Mouse (Mus musculus) granulocyte monocyte progenitor cell, adult 5-6 weeks (primary cell): ENCODE measurements at regions not wholly inside any gene's neighbourhood (a gene's known extent, or its start where the extent isn't known, plus 50 kb on each side); places are given as distances from the start of the nearest gene placed in this dataset.

Experiments used
- ATAC-seq: replicated peaks from 2 replicates; pipeline ENCODE4 v1.8.0; 2016; ENCODE audit warnings: mild to moderate bottlenecking, moderate TSS enrichment, inconsistent platforms; ENCODE audit not compliant: poor library complexity, severe bottlenecking

GRCm38 (mm10) chr1:83569991-83570390 is 162.0 kb upstream of the Sphkap start:
- no peak for ATAC-seq

- ATAC-seq: no peak
Measured at GRCm38 (mm10) chr1:83568746-83569145, 160.7 kb upstream of the Sphkap start.

- no peak for ATAC-seq
Measured at GRCm38 (mm10) chr1:83551617-83552016, 143.6 kb upstream of the Sphkap start.

- no peak for ATAC-seq
Measured at GRCm38 (mm10) chr1:83535461-83535860, 127.5 kb upstream of the Sphkap start.

- ATAC-seq: no peak
Measured at GRCm38 (mm10) chr1:83527803-83528202, 119.8 kb upstream of the Sphkap start.

GRCm38 (mm10) chr1:83509356-83509755 is 101.4 kb upstream of the Sphkap start:
- ATAC-seq: no peak

GRCm38 (mm10) chr1:83505386-83505785 is 97.4 kb upstream of the Sphkap start:
- no peak for ATAC-seq

- no peak for ATAC-seq
Measured at GRCm38 (mm10) chr1:83496888-83497287, 88.9 kb upstream of the Sphkap start.

GRCm38 (mm10) chr1:83496380-83496779 is 88.4 kb upstream of the Sphkap start:
- ATAC-seq: no peak

- ATAC-seq: no peak
Measured at GRCm38 (mm10) chr1:83495022-83495421, 87.0 kb upstream of the Sphkap start.

GRCm38 (mm10) chr1:83479111-83479510 is 71.1 kb upstream of the Sphkap start:
- ATAC-seq: no peak
